Mouse (Mus musculus): ENCODE measurements around the gene Gm11096. TPM values are rescaled to one million over a fixed set of nuclear protein-coding genes. Genes with fewer than 3 reads are reported as not detected.

Gene Gm11096
- polyA plus RNA-seq, 1 experiment from 2014 or later: not detected

DNA sequence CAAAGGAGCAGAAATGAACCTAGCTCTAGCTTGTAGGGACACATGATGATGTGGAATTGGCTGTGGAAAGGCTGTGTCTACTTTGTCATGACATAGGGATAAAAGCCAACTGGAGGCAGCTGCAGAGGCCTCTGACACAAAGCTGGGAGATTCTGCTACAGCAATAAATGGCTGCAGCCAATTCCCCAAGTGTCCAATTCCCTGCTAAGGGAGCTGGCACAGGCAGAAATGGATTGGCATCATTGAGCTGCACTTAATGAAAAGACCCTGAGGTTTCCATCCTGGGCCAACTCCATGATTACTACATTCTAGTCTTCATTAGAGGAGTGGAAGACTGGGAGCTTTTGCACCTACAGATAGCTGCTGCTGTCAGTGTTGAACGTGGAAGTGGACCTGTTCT is 44.8 kb downstream of the Gm11096 start:
- Histone ChIP-seq H3K4me2 (no peak overlapping the region), H3K36me3 (replicated peaks) (no peaks in the 10 kb centered on the region), H3K4me1 (0 out of 2 replicates have a peak, but pooled peaks cover 6% of the 10 kb centered on the region), H3K27ac (no peak overlapping the region), H3K9ac (no peak overlapping the region), H3K27me3 (0 out of 2 replicates have a peak, but pooled peaks cover 3% of the 10 kb centered on the region), H3K9me3 (no peaks in the 10 kb centered on the region), H3K4me3 (replicated peaks) (no peak overlapping the region)
- WGBS: 83% methylated on average over 1 of the region's 1 CpGs
- no peak for ATAC-seq (ENCODE audit: low FRiP score)

Data from forebrain, embryonic 12.5 days (tissue).